Mouse (Mus musculus): ENCODE measurements at regions not wholly inside any gene's neighbourhood (a gene's known extent, or its start where the extent isn't known, plus 50 kb on each side); places are given as distances from the start of the nearest gene placed in this dataset.

- TF ChIP-seq POLR2A (IDR thresholded peaks at IDR 0.05; ENCODE audit: borderline replicate concordance, extremely low read depth, insufficient read depth, insufficient read length, poor library complexity, severe bottlenecking) (no peak), CTCF (IDR thresholded peaks at IDR 0.05; ENCODE audit: borderline replicate concordance, extremely low read depth, insufficient read depth, insufficient read length) (no peak)
Measured at GRCm38 (mm10) chr8:127958351-127959044, 399.9 kb upstream of the Nrp1 start.

Measured in brain, embryonic 14.5 days (tissue).